Mouse (Mus musculus): ENCODE measurements at regions not wholly inside any gene's neighbourhood (a gene's known extent, or its start where the extent isn't known, plus 50 kb on each side); places are given as distances from the start of the nearest gene placed in this dataset.

- DNase-seq = no peak
Measured at GRCm38 (mm10) chr15:21836110-21836509, 712.7 kb upstream of the Cdh18 start.

- DNase-seq = no peak
Measured at GRCm38 (mm10) chr15:21858540-21858939, 690.3 kb upstream of the Cdh18 start.

DNA sequence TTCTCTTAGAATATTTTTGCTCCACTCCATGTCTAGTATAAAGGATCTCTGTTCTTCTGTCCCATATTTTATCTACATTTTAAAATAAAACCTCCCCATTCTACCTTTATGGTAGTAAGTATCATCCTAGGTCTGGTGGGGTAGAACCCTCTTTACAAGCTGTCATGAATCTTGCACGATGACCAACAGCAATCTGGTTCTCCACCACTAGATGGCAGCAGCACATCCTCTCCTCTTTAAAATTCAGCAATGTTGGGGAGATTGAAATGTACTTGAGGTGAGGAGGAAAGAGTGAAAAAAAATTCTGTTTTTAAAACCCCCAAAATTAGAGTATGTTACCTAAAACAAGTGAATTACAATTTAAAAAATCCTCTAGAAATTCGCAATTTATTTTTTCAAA is 663.6 kb upstream of the Cdh18 start:
- peak; percentile 67 for DNase-seq

Measured in right cerebral cortex, postnatal 14 days (tissue).